Mouse (Mus musculus): ENCODE measurements around the gene Dnajb13.

DNA sequence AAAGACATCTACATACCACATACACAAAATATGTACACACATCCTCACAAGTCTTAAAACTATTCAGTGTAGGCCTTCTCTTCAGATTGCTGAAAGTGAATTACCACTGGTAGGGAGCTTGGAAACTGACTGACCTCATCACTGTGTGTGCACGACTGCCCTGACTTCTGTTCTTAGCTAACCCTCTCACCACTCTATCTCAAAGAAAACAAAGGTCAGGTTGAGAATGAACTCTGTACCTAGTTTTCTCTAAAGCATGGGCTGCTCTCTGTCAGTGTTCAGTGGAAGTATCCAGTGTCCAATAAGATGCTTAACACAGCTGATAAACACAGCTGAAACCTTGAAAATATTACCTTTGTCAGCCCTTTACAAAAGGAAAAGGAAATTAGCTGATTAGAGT, 29.7 kb upstream of the Dnajb13 start:
- no peak for TF ChIP-seq CTCF (IDR thresholded peaks at IDR 0.05; ENCODE audit: insufficient read depth, low read length)
- TF ChIP-seq POLR2A (IDR thresholded peaks at IDR 0.05; ENCODE audit: borderline replicate concordance, extremely low read depth, low read depth, low read length): no peak

Measured in lung, adult 2 months (tissue).